Mouse (Mus musculus) right cerebral cortex, postnatal 36 days (tissue): ENCODE measurements around the gene Gm5640.
A peak's percentile ranks its signal among the peaks of the same experiment; 100 is the strongest.
"Not testable (repeated sequence)": the region's sequence is repeated elsewhere in the genome, so short reads cannot be mapped to it uniquely, and the experiment has no call there.

Source experiments
- DNase-seq, 2 experiments: peaks; one replicate each; pipeline ENCODE4 v3.0.0; 2022; ENCODE audit warnings: low spot score in 2 of 2, mixed read lengths in 1 of 2

Gm5640 gene

DNA sequence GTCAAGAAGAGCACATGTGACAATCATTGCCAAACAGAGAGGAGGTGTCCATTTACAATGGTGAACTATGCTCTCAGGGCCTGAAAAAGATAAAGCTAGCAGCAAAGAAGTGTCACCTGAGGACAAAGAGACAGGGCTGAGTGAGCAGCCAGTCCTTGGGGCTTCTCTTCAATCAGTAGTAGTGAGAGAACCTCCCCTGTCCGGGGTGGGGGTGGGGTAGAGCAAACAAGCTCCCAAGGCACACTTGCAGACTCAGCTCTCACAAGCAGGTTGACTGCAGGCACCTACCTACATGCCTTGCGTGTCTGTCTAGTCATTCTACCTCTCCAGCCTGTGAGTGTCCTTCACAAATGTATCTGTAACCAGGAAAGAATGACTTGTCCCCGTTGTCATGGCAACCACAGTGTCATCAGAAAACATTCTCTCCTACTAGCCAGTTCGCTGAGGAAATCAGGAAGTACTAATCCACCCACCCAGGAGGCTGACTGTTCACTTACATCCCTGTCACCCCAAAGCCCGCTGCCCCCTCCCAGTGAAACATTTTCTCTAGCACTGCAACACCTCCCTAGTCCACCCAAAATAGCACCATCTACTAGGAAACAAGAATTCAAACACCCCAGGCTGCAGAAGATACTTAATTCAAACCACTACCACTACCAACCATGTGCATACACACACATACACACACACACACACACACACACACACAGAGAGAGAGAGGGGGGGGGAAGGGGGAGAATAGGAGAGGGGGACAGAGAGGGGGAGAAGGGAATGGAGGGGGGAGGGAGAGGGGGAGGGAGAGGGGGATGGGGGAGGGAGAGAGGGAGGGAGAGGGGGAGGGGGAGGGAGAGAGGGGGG lies at the start of gene Gm5640:
Gene Gm5640, minus strand, starts transcription at position 170 of the 858 bp plus-strand sequence.
- DNase-seq, result peak in 1 of 2 experiments; percentile 58

DNA sequence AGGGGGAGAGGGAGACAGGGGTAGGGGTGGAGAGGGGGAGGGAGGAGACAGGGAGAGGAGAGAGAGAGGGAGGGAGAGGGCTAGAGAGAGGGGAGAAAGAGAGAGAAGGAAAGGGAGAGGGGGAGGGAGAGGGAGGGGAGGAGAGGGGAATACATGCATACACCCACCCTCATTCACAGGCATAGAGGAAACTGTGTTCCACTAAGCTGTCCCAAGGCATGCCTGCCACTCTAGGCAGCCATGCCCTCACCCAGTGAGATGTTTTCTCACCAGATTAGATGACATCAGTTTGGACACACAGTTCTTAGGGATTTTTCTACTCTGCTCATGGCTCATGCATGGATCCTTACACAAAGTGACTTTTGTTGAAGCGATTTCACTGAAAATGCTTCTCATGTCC lies 958 bp upstream of the Gm5640 start:
- not testable (repeated sequence) for DNase-seq

- DNase-seq, result no peak
Measured at GRCm38 (mm10) chrX:74592379-74592778, 53.1 kb downstream of the Gm5640 start, which contains the start of gene Olfr1325. Gene Olfr1325 (plus strand): TSS chrX:74592679.
